Mouse (Mus musculus) heart, embryonic 12.5 days (tissue): ENCODE measurements around the gene Sema4c. TPM values are rescaled to one million over a fixed set of nuclear protein-coding genes. Genes with fewer than 3 reads are reported as not detected.
A peak's percentile ranks its signal among the peaks of the same experiment; 100 is the strongest.

Experiments
- ATAC-seq: fragments of 200-750 bp; cut with Nextera tagmentation; 2 replicates; pipeline ENCODE4 v1.8.0; 2017; ENCODE audit warnings: moderate TSS enrichment, moderate library complexity; ENCODE audit not compliant: insufficient number of reproducible peaks, low FRiP score
- H3K27ac ChIP-seq: fragments of 300-500 bp; sonication (generic); 2 replicates; pipeline ENCODE4 v1.5.1; 2016; ENCODE audit warnings: mild to moderate bottlenecking, moderate library complexity; ENCODE audit not compliant: poor library complexity, severe bottlenecking
- H3K27me3 ChIP-seq: fragments of 300-500 bp; sonication (generic); replicated peaks from 2 replicates; pipeline ENCODE4 v1.6.1; 2016; ENCODE audit warnings: mild to moderate bottlenecking, moderate library complexity
- H3K36me3 ChIP-seq: fragments of 300-500 bp; sonication (generic); 2 replicates; pipeline ENCODE4 v1.6.1; 2016; ENCODE audit warnings: mild to moderate bottlenecking, moderate library complexity
- H3K4me1 ChIP-seq: fragments of 300-500 bp; sonication (generic); replicated peaks from 2 replicates; pipeline ENCODE4 v1.6.1; 2016; ENCODE audit warnings: mild to moderate bottlenecking
- H3K4me2 ChIP-seq: fragments of 300-500 bp; sonication (generic); 2 replicates; pipeline ENCODE4 v1.6.1; 2016; ENCODE audit warnings: mild to moderate bottlenecking, moderate library complexity
- H3K4me3 ChIP-seq: fragments of 300-500 bp; sonication (generic); 2 replicates; pipeline ENCODE4 v1.5.1; 2016; ENCODE audit warnings: mild to moderate bottlenecking
- H3K9ac ChIP-seq: fragments of 300-500 bp; sonication (generic); 2 replicates; pipeline ENCODE4 v1.6.1; 2016; ENCODE audit warnings: mild to moderate bottlenecking, moderate library complexity
- H3K9me3 ChIP-seq: fragments of 300-500 bp; sonication (generic); replicated peaks from 2 replicates; pipeline ENCODE4 v1.6.1; 2016; ENCODE audit warnings: mild to moderate bottlenecking, moderate library complexity
- WGBS: fragments of 180-500 bp; shearing (Covaris S2); methylation state at CpG from one replicate; pipeline ENCODE4 v1.1.7; 2016; 5-methylcytosine and 5-hydroxymethylcytosine counted together
- polyA plus RNA-seq: library from polyadenylated mRNA; unstranded; fragments of >200 nt; fragmentation: Nextera tagmentation; extraction: Ambion mirVana; gene quantifications from 2 replicates; pipeline ENCODE4 v1.2.1, GENCODE M21; 2016

The Sema4c gene
- polyA plus RNA-seq, 1 experiment from 2014 or later = 13.3 TPM

DNA sequence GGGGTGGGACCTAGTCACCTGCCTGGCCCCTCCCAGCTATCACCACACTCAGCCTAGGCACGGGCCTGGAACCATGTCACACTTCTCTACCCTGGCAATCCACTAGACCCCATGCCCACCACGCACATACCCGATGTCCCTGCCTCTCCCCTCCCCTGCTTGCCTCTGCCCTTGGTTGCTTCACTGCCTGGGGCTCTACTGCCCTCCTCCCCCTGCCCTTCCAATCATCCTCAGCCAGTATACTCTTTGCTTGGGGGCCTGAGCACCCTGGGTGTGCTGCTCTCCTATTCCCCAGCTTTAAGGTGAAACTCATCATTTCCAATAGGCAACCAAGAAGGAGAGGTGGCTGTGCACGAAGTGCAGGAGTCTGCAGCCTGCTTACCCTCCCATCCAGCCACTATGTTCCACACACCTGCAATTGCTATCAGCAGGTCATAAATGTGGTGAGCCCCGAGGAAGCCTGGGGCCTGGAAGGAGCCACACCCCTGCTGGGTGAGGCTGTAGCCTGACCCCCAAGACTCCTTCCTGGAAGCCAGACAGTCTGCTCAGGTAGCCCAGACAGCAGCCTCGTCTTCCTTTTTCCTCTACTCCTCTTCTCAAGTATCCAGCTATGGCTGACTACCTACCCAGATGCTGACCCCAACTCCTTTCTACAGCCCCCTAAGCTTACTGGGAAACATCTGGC lies 19.0 kb upstream of the Sema4c start:
- H3K9me3 ChIP-seq = no peaks in the 10 kb centered on the region
- H3K36me3 ChIP-seq = no peaks in the 10 kb centered on the region
- H3K4me1 ChIP-seq = peaks cover 58% of the 10 kb centered on the region
- H3K27me3 ChIP-seq = no peaks in the 10 kb centered on the region
- ATAC-seq = no peak
- no peak overlapping the region for H3K27ac ChIP-seq
- no peak overlapping the region for H3K4me3 ChIP-seq
- H3K9ac ChIP-seq = no peak overlapping the region
- WGBS = 61% methylated on average over 6 of the region's 6 CpGs
- no peak overlapping the region for H3K4me2 ChIP-seq

DNA sequence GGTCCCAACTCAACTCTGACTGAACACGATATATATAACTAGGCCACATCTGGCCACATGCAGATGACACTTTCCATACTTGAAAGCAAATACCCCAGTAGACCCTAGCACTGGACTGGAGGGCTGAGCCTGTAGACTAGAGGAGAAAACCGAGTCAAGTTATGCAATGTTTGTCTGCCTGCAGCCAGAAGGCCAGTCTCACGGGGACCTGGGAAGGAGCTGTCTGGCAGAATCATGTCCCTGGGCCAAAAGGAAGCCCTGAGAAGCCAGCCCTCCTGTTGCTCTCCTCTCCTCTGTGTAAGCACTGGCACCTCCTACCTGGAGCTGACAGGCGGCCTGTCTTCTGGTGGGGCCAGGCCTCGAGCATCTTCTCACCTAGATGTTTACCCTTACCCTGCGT lies 17.2 kb upstream of the Sema4c start:
- no peak overlapping the region for H3K27ac ChIP-seq
- no peaks in the 10 kb centered on the region for H3K9me3 ChIP-seq
- H3K4me2 ChIP-seq = no peak overlapping the region
- no peaks in the 10 kb centered on the region for H3K36me3 ChIP-seq
- no peak for ATAC-seq
- H3K9ac ChIP-seq = no peak overlapping the region
- H3K4me3 ChIP-seq = no peak overlapping the region
- peaks cover 58% of the 10 kb centered on the region for H3K4me1 ChIP-seq
- WGBS = 61% methylated on average over 6 of the region's 6 CpGs
- no peaks in the 10 kb centered on the region for H3K27me3 ChIP-seq

DNA sequence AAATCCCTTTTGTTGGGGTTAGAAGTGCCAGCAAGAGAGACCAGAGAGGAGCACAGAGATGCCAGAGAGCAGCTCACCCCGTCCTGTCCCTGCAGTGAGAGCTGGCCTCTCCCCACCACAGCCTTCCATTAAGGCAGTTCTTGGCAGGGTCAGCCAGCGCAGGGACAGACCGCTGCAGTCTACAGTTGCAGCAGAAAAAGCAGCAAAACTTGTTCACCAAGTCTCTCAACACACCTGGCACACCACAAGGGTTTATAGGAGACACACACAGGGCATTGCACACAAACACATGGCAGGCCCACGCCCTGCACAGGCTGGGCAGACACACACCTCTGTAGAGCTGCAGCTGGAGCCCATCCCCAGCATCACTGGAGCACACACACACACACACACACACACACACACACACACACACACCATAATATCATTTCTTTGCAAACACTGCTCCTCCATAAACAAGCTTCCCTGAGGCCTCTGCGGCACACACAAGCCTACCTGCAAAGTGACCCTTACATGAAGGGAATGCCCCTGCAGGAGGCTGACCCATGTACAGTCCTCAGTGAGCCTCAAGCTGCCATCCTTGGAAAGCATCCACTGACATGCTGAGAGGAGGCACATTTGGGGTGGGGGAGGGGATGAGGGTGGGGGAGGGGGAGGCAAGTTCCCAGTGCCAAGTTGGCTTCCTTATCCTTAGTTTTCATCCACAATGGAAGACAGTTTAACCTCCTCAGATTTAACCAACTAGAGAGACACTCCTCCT lies 16.2 kb upstream of the Sema4c start:
- no peak overlapping the region for H3K9ac ChIP-seq
- no peak overlapping the region for H3K27ac ChIP-seq

DNA sequence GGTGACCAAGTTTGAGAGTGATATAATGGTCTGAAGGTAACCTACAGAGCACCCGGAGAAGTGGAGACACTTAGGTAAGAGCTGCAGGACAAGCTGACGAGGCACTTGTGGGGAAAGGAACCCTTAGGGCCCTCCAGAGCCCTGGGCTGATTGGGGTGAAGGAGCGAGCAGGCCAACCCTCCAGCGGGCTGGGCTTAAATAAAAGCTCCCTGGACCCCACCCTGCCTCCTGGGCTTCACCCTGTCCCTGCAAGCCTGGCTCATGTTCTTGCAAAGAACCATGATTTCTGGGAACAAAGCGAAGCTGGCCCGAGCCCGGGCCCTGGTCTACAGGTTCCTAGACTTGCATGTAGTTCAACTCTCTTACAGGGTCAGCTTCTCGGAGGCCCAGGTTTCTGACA lies 15.4 kb upstream of the Sema4c start:
- Histone ChIP-seq H3K4me1 (peaks cover 57% of the 10 kb centered on the region), H3K27me3 (no peaks in the 10 kb centered on the region), H3K4me2 (no peak overlapping the region), H3K9ac (no peak overlapping the region), H3K9me3 (no peaks in the 10 kb centered on the region), H3K4me3 (no peak overlapping the region), H3K36me3 (no peaks in the 10 kb centered on the region), H3K27ac (no peak overlapping the region)
- no peak for ATAC-seq
- WGBS = 79% methylated on average over 8 of the region's 8 CpGs

More for the DNA sequence above, 16.2 kb upstream of the Sema4c start:
- ATAC-seq = no peak
- Histone ChIP-seq H3K4me3 (no peak overlapping the region), H3K36me3 (no peaks in the 10 kb centered on the region), H3K4me1 (peaks cover 57% of the 10 kb centered on the region), H3K4me2 (no peak overlapping the region), H3K27me3 (no peaks in the 10 kb centered on the region), H3K9me3 (no peaks in the 10 kb centered on the region)
- WGBS = 91% methylated on average over 5 of the region's 5 CpGs

DNA sequence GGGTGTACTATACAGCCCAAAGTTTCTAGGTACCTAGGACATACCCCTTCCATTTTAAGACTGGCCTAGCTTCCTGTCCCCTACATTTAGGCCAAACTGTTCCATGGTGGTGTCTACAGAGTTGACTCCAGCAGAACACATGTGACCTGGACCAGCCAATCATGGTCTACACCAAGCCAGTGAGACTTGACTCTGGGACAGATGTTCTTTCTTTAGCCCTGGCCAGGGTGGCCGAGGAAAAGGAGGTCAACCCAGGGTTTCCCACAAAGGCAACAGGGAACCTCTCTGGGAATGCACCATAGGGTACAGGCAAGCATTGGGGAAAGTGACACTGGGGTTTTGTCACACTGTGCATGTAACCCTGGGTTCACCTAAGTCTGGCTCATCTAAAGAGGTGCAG lies 14.6 kb upstream of the Sema4c start:
- Histone ChIP-seq H3K27me3 (no peaks in the 10 kb centered on the region), H3K4me2 (no peak overlapping the region), H3K9me3 (no peaks in the 10 kb centered on the region), H3K27ac (no peak overlapping the region), H3K4me3 (no peak overlapping the region), H3K9ac (no peak overlapping the region), H3K36me3 (no peaks in the 10 kb centered on the region), H3K4me1 (peaks cover 65% of the 10 kb centered on the region)
- no peak for ATAC-seq
- 52% methylated on average over 1 of the region's 1 CpGs for WGBS

DNA sequence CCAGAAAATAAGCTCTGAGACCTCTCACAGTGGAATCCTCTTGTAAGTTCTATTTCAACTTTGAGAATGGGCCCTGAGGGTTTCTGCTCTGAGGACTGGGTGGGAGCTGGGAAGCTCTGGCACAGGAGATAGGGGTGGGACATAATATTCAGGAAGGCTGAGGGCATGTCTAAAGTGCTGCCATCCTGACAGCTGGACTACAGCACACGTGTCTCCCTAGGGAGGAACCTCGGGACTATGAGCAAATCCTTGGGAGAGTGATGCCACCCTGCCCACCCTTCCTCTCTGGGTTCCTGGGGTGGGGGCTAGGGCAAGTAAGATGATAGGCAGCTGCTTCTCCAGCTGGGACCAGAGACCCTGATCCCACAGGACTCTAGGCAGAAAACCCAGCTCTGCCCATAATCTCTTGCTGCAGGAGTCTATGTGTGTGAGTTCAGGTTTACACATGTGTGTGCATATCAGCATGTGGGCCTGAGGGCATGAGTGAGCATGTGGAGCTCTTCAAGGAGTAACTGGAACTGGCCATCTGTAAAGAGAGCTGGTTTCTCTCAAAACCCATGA lies 14.1 kb upstream of the Sema4c start:
- Histone ChIP-seq H3K27ac (0 out of 2 replicates have a peak overlapping the region, but pooled peaks have one; percentile 11), H3K4me1 (peaks cover 61% of the 10 kb centered on the region), H3K4me2 (no peak overlapping the region), H3K36me3 (no peaks in the 10 kb centered on the region), H3K27me3 (no peaks in the 10 kb centered on the region), H3K4me3 (no peak overlapping the region), H3K9me3 (no peaks in the 10 kb centered on the region), H3K9ac (no peak overlapping the region)
- 66% methylated on average over 2 of the region's 2 CpGs for WGBS
- no peak for ATAC-seq

DNA sequence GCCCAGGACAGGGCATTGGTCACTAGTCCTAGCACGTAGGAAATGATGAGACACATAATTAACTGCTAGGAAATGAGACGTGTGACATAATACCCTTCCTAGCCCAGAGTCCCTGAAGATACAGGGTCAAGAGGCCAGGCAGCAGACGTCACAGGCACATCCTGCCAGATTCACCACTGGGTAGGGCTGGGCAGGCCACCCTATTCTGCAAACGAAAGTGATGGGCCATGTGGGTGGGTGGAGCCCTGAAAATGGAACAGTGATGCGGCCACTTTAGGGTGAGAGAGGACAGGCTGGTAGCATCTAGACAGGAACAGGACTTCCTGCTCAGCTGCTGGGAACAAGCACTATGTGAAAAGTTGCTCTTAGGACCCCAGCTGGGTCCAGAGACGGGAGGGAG lies 13.5 kb upstream of the Sema4c start:
- Histone ChIP-seq H3K27me3 (no peaks in the 10 kb centered on the region), H3K4me1 (peaks cover 62% of the 10 kb centered on the region), H3K4me3 (no peak overlapping the region), H3K36me3 (no peaks in the 10 kb centered on the region), H3K27ac (0 out of 2 replicates have a peak overlapping the region, but pooled peaks have one; percentile 11), H3K4me2 (no peak overlapping the region), H3K9me3 (no peaks in the 10 kb centered on the region), H3K9ac (no peak overlapping the region)
- WGBS = 39% methylated on average over 6 of the region's 6 CpGs
- ATAC-seq = no peak

DNA sequence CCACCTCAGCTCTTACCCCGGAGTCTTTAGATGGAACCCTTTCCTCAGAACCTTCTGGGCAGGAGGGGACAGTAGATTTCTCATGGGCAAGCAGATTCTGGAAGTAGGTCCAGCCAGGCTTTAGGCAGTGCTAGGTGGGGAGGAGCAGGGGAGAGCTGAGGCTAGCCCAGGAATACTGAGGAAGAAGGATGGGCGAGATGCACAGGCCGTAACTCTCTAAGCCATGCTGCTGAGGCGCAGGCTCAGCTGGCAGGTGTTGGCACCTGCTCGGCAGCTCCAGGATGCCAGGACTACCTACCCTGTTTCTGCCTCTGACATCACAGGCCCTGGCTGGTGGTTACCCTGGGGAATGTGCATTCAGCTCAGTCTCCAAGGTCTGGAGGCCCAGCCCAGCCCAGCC lies 12.2 kb upstream of the Sema4c start:
- H3K27me3 ChIP-seq = no peaks in the 10 kb centered on the region
- no peak overlapping the region for H3K9ac ChIP-seq
- H3K4me2 ChIP-seq = no peak overlapping the region
- no peak for ATAC-seq
- H3K36me3 ChIP-seq = no peaks in the 10 kb centered on the region
- peaks cover 64% of the 10 kb centered on the region for H3K4me1 ChIP-seq
- no peak overlapping the region for H3K4me3 ChIP-seq
- no peaks in the 10 kb centered on the region for H3K9me3 ChIP-seq
- no peak overlapping the region for H3K27ac ChIP-seq
- WGBS = 80% methylated on average over 5 of the region's 5 CpGs

DNA sequence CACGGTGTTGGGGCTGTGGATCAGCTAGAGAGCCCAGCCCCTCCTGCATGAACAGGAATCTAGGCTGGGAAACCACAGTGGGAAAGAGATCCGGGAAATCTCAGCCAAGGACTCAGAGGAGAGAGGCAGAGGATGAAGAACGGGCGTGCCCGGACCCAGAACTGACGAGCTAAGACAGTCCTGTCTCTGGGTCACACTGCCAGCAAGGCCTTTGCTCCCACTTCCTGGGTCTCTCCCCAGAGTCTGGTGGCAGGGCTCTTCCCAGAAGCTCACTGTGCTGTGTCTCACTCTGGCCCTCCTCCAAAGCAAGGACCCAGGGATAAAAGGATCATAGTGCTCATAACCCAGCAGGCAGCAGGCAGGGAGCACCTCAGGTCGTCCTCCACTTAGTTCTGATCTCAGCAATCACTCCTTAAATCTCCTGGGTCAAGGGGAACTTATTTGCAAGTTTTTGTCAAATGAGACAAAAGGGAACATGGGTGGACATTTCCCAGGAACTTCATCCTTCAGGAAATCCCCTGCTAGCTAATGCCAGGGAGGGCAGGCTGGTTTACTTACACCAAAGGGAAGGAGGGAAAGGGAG lies 11.6 kb upstream of the Sema4c start:
- Histone ChIP-seq H3K4me3 (no peak overlapping the region), H3K9me3 (no peaks in the 10 kb centered on the region), H3K4me2 (no peak overlapping the region), H3K27me3 (no peaks in the 10 kb centered on the region), H3K9ac (0 out of 2 replicates have a peak overlapping the region, but pooled peaks have one; percentile 6), H3K4me1 (peaks cover 69% of the 10 kb centered on the region), H3K36me3 (no peaks in the 10 kb centered on the region), H3K27ac (no peak overlapping the region)
- no peak for ATAC-seq
- WGBS = 69% methylated on average over 7 of the region's 7 CpGs

DNA sequence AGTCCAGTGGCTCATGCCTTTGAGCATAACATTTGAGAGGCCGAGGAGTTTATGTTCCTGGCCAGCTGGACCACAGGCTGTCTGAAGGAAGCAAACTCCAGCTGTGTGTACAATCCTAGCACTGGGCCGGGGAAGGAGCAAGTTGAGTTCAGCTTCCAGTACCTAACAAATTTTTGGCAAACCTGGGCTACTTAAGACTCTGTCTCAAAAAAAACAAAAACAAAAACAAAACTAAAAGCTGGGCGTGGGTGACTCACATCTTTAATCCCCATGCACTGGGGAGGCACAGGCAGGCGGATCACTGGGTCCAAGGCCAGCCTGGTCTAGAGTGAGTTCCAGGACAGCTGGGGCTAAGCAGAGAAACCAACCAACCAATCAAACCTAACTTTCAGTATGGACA lies 10.6 kb upstream of the Sema4c start:
- ATAC-seq = no peak
- no peak overlapping the region for H3K4me3 ChIP-seq
- H3K27me3 ChIP-seq = no peaks in the 10 kb centered on the region
- H3K4me2 ChIP-seq = no peak overlapping the region
- no peaks in the 10 kb centered on the region for H3K9me3 ChIP-seq
- 86% methylated on average over 4 of the region's 4 CpGs for WGBS
- no peaks in the 10 kb centered on the region for H3K36me3 ChIP-seq
- H3K27ac ChIP-seq = no peak overlapping the region
- H3K9ac ChIP-seq = 0 out of 2 replicates have a peak overlapping the region, but pooled peaks have one; percentile 3
- H3K4me1 ChIP-seq = peaks cover 75% of the 10 kb centered on the region
